Mouse (Mus musculus) hindbrain, embryonic 14.5 days (tissue): ENCODE data around the gene Mtf1. TPM values are rescaled to one million over a fixed set of nuclear protein-coding genes. Genes with fewer than 3 reads are reported as not detected.

ENCODE experiments used
- ATAC-seq: fragments of 200-750 bp; cut with Nextera tagmentation; 2 replicates; pipeline ENCODE4 v1.8.0; 2017; ENCODE audit warnings: moderate number of reproducible peaks, mild to moderate bottlenecking, moderate TSS enrichment, moderate library complexity; ENCODE audit not compliant: low FRiP score
- DNase-seq: peaks from one replicate; pipeline ENCODE4 v3.0.0-alpha.2; 2015; ENCODE audit warnings: low spot score
- H3K27ac ChIP-seq: fragments of 300-500 bp; sonication (generic); 2 replicates; pipeline ENCODE4 v1.5.1; 2014; ENCODE audit warnings: mild to moderate bottlenecking, moderate library complexity
- H3K27me3 ChIP-seq: fragments of 300-500 bp; sonication (generic); 2 replicates; pipeline ENCODE4 v1.6.1; 2014; ENCODE audit warnings: mild to moderate bottlenecking, low read length, mixed read lengths; ENCODE audit not compliant: control insufficient read depth, insufficient read depth
- H3K36me3 ChIP-seq: fragments of 300-500 bp; sonication (generic); replicated peaks from 2 replicates; pipeline ENCODE4 v1.6.1; 2014; ENCODE audit not compliant: control insufficient read depth, insufficient read depth
- H3K4me1 ChIP-seq: fragments of 300-500 bp; sonication (generic); replicated peaks from 2 replicates; pipeline ENCODE4 v1.6.1; 2014; ENCODE audit warnings: antibody characterized with exemption, low read length, mixed read lengths; ENCODE audit not compliant: control insufficient read depth, insufficient read depth
- H3K4me2 ChIP-seq: fragments of 300-500 bp; sonication (generic); replicated peaks from 2 replicates; pipeline ENCODE4 v1.6.1; 2014; ENCODE audit warnings: mild to moderate bottlenecking, moderate library complexity
- H3K4me3 ChIP-seq: fragments of 300-500 bp; sonication (generic); replicated peaks from 2 replicates; pipeline ENCODE4 v1.5.1; 2014; ENCODE audit warnings: mild to moderate bottlenecking, low read length
- H3K9ac ChIP-seq: fragments of 300-500 bp; sonication (generic); 2 replicates; pipeline ENCODE4 v1.6.1; 2014
- H3K9me3 ChIP-seq: fragments of 300-500 bp; sonication (generic); 2 replicates; pipeline ENCODE4 v1.6.1; 2016; ENCODE audit warnings: low read length; ENCODE audit not compliant: control insufficient read depth
- WGBS: fragments of 180-500 bp; shearing (Covaris S2); extraction: QIAGEN DNeasy Blood & Tissue Kit; methylation state at CpG from one replicate; pipeline ENCODE4 v1.1.7; 2014; 5-methylcytosine and 5-hydroxymethylcytosine counted together
- polyA plus RNA-seq: library from polyadenylated mRNA; unstranded; fragments of >200 nt; fragmentation: Nextera tagmentation; extraction: Ambion mirVana; gene quantifications from 2 replicates; pipeline ENCODE4 v1.2.1, GENCODE M21; 2014

Gene Mtf1
- polyA plus RNA-seq, 1 experiment from 2014 or later = 10.6 TPM

DNA sequence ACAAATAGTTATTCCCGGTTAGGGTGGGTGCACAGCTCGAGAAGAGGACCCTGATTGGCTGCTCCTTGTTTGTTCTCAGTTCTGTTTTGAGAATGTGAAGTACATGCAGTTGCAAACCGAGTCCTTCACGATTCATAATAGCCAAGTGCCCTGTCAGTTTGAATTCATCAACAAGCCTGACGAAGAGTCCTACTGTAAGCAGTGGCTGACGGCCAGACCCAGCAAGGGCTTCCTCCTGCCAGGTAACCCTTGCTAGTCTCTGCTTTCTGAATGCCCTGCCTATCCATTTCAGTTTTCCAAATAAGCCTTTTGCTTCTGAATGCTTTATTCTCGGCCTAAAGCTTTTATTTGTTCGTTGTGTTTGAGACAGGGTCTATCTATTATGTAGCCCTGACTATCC, 9.8 kb upstream of the Mtf1 start:
- Histone ChIP-seq H3K36me3 (peaks cover 90% of the 10 kb centered on the region), H3K27me3 (no peaks in the 10 kb centered on the region), H3K9ac (no peak overlapping the region), H3K9me3 (no peaks in the 10 kb centered on the region), H3K4me1 (no peaks in the 10 kb centered on the region), H3K27ac (no peak overlapping the region), H3K4me3 (no peak overlapping the region), H3K4me2 (no peak overlapping the region)
- WGBS = 92% methylated on average over 8 of the region's 8 CpGs
- DNase-seq (no peak), ATAC-seq (no peak)

DNA sequence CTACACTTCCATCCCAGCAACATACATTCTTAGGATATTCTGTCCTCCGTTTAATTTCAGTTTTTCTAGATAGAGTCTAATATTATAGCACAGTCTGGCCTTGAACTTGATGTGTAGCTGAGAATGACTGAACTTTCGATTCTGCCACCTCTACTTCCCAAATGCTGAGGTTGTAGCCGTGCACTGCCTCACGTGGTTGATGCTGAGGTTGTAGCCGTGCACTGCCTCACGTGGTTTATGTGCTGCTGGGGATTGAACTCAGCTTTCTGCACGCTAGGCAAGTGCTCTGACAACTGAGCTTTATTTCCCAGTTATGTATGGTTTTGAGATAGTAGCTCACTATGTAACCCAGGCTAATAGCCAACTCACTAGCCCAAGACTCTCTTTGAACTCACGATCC, 5.8 kb upstream of the Mtf1 start:
- H3K36me3 ChIP-seq = peaks cover 89% of the 10 kb centered on the region
- 94% methylated on average over 8 of the region's 8 CpGs for WGBS
- H3K4me3 ChIP-seq = no peak overlapping the region
- H3K27me3 ChIP-seq = no peaks in the 10 kb centered on the region
- no peak overlapping the region for H3K9ac ChIP-seq
- ATAC-seq = no peak
- no peak overlapping the region for H3K27ac ChIP-seq
- H3K4me2 ChIP-seq = no peak overlapping the region
- no peaks in the 10 kb centered on the region for H3K4me1 ChIP-seq
- no peak for DNase-seq
- H3K9me3 ChIP-seq = no peaks in the 10 kb centered on the region

DNA sequence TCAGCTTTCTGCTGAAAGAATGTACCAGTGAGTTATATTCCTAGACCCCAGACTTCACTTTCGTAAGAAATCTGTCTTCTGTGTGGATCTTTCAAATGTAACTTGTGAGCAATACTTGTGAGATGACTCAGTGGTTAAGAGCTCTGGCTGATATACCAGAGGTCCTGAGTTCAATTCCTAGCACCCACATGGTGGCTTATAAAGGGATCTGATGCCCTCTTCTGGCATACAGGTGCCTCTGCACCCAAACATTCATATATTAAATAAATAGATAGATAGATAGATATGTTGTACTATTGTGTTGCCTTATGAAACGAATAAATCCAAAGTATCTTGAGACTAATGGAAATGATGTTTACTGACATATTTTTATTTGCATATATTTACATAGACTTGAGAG, 5.0 kb upstream of the Mtf1 start:
- Histone ChIP-seq H3K4me2 (no peak overlapping the region), H3K4me3 (no peak overlapping the region), H3K9me3 (no peaks in the 10 kb centered on the region), H3K9ac (no peak overlapping the region), H3K27me3 (no peaks in the 10 kb centered on the region), H3K4me1 (no peaks in the 10 kb centered on the region; the same call in 1 of the 2 replicates), H3K27ac (no peak overlapping the region), H3K36me3 (peaks cover 81% of the 10 kb centered on the region)
- ATAC-seq = no peak
- WGBS = 93% methylated on average over 2 of the region's 2 CpGs
- no peak for DNase-seq

- peak; percentile 97 for DNase-seq
- Histone ChIP-seq H3K9ac (peak overlapping the region; percentile 85), H3K36me3 (peaks cover 65% of the 10 kb centered on the region), H3K4me3 (peak overlapping the region; percentile 84), H3K4me1 (peaks cover 11% of the 10 kb centered on the region), H3K27ac (peak overlapping the region; percentile 91), H3K4me2 (peak overlapping the region; percentile 93), H3K9me3 (no peaks in the 10 kb centered on the region), H3K27me3 (no peaks in the 10 kb centered on the region)
- 2% methylated on average over 53 of the region's 53 CpGs for WGBS
- peak; percentile 99 for ATAC-seq
These were observed 681 bp downstream of the Mtf1 start for GRCm38 (mm10) chr4:124802309-124803260.

GRCm38 (mm10) chr4:124803406-124803805, 1.5 kb downstream of the Mtf1 start:
- peak overlapping the region; percentile 85 for H3K9ac ChIP-seq

DNA sequence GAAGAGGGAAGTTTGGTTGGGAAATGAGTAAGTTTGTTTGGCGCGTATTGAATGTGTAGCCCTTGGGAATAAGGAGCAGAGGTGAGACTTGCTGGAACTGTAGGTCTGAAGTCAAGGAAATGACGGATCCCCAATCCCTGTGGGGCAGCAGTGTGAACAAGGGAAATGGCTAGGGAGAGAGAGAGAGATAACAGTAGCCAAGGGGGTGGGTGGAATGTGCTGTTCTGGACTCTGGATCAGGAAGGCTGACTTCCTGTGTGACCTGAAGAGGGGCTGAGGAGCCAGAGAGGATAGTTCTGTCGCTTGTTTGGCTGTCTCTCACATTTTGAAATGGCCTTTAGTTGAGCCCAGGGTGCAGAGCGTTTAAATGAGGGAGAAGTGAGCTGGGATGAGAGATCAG, 6.6 kb downstream of the Mtf1 start:
- no peak overlapping the region for H3K4me3 ChIP-seq
- H3K4me2 ChIP-seq = no peak overlapping the region
- no peak overlapping the region for H3K9ac ChIP-seq
- no peaks in the 10 kb centered on the region for H3K27me3 ChIP-seq
- WGBS = 89% methylated on average over 5 of the region's 5 CpGs
- DNase-seq (no peak), ATAC-seq (no peak)
- H3K27ac ChIP-seq = no peak overlapping the region
- no peaks in the 10 kb centered on the region for H3K9me3 ChIP-seq
- peaks cover 8% of the 10 kb centered on the region for H3K4me1 ChIP-seq
- H3K36me3 ChIP-seq = peaks cover 53% of the 10 kb centered on the region

More at GRCm38 (mm10) chr4:124803406-124803805, 1.5 kb downstream of the Mtf1 start:
- ATAC-seq = no peak
- H3K36me3 ChIP-seq = peaks cover 65% of the 10 kb centered on the region
- no peaks in the 10 kb centered on the region for H3K27me3 ChIP-seq
- no peak for DNase-seq
- H3K27ac ChIP-seq = no peak overlapping the region
- peak overlapping the region; percentile 84 for H3K4me3 ChIP-seq
- peaks cover 11% of the 10 kb centered on the region for H3K4me1 ChIP-seq
- peak overlapping the region; percentile 93 for H3K4me2 ChIP-seq
- no peaks in the 10 kb centered on the region for H3K9me3 ChIP-seq
- WGBS = 80% methylated on average over 6 of the region's 6 CpGs

DNA sequence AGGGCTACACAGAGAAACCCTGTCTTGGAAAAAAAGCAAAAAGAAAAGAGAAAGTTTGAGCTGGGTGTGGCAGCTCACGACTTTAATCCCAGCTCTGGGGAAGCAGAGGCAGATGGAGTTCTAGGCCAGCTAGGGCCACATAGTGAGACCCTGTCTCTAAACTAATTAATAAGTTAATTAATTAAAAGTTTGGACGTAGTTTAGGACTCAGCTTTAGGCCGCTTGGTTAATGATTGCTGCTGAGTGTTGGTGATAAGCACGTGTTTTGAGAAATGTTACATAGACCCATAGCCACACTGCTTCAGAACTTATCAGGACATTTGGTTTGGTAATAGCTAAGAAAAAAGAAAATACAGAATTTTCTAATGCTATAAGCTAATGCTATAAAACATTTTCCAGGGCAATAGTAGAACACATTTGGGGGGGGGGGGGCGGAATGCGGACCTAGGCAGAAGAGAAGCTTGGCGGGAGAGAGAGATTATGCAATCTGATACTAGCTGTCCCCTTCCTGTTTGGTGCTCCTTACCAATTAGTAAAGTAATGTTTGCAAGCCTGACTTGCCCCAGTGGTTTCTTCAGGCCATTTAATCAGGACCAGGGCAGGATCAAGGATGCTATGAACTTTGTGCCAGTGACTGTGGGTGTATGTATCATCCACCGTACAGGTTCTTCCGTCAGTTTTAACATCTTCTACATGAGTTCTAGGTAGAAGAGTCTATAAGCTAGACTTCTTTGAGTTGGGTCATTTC, 7.4 kb downstream of the Mtf1 start:
- H3K4me1 ChIP-seq = peaks cover 5% of the 10 kb centered on the region
- H3K27me3 ChIP-seq = no peaks in the 10 kb centered on the region
- H3K4me2 ChIP-seq = no peak overlapping the region
- WGBS = 89% methylated on average over 9 of the region's 9 CpGs
- DNase-seq = no peak
- no peak for ATAC-seq
- H3K36me3 ChIP-seq = peaks cover 54% of the 10 kb centered on the region
- H3K4me3 ChIP-seq = no peak overlapping the region
- H3K9me3 ChIP-seq = no peaks in the 10 kb centered on the region
- H3K9ac ChIP-seq = no peak overlapping the region
- no peak overlapping the region for H3K27ac ChIP-seq

DNA sequence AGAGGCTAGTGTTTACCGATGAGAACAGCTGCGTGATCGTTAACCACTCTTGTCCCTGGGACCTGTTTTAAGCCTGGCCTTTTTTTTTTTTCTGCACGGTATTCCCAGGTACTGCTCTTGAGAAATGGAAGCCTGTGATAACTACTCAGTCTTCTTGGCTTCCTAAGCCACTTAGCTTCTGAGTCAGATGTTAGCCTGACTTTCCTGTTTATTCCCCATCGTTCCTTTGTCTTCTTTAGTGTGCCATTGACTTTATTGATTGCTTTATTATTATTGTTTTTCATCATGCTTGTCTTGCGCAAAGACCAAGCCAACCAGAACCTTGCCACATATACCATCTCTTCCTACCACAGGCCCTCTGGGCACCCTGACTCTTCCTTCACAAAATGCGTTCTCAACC, 8.2 kb downstream of the Mtf1 start:
- 94% methylated on average over 7 of the region's 7 CpGs for WGBS
- H3K9me3 ChIP-seq = no peaks in the 10 kb centered on the region
- H3K4me3 ChIP-seq = no peak overlapping the region
- no peak overlapping the region for H3K27ac ChIP-seq
- H3K36me3 ChIP-seq = peaks cover 47% of the 10 kb centered on the region
- no peak for ATAC-seq
- no peak for DNase-seq
- H3K27me3 ChIP-seq = no peaks in the 10 kb centered on the region
- no peak overlapping the region for H3K4me2 ChIP-seq
- H3K4me1 ChIP-seq = peaks cover 5% of the 10 kb centered on the region
- no peak overlapping the region for H3K9ac ChIP-seq

- peaks cover 40% of the 10 kb centered on the region for H3K36me3 ChIP-seq
- H3K4me1 ChIP-seq = peaks cover 5% of the 10 kb centered on the region
- WGBS = 16% methylated on average over 9 of the region's 9 CpGs
- no peak for ATAC-seq
- no peaks in the 10 kb centered on the region for H3K9me3 ChIP-seq
- no peaks in the 10 kb centered on the region for H3K27me3 ChIP-seq
- H3K27ac ChIP-seq = peak overlapping the region; percentile 38; the same call in 1 of the 2 replicates
- no peak overlapping the region for H3K4me2 ChIP-seq
- no peak overlapping the region for H3K4me3 ChIP-seq
- peak overlapping the region; percentile 28; the same call in 1 of the 2 replicates for H3K9ac ChIP-seq
- no peak for DNase-seq
These were observed 9.6 kb downstream of the Mtf1 start for GRCm38 (mm10) chr4:124811347-124811975.
